Mouse (Mus musculus) thymus, postnatal 10 days (tissue): ENCODE results near the gene Vmn1r56.
"Not testable (repeated sequence)": the region's sequence is repeated elsewhere in the genome, so short reads cannot be mapped to it uniquely, and the experiment has no call there.

Experiments
- DNase-seq, 2 experiments: peaks; one replicate each; pipeline ENCODE4 v3.0.0; 2021; ENCODE audit warnings: low spot score in 2 of 2

The Vmn1r56 gene

DNA sequence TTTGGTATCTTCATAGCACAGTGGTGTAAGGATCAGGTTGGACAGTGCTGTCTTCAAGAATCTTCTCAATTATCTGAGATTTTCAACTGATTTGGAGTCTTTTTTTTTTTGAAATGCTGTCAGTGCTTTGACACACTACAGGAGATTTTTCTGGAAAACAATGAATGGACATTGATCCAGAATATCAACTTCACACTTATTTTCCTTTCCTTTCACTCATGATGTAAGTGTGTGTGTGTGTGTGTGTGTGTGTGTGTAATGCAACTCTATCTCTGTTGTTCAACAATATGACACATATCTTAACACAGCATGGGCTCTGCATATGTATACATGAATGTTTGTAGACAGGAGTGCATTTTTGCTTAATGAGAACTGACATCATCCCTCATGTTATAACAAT lies at the start of gene Vmn1r56:
Gene Vmn1r56, minus strand, starts transcription at position 101 of the 400 bp plus-strand sequence.
- not testable (repeated sequence) for DNase-seq

DNA sequence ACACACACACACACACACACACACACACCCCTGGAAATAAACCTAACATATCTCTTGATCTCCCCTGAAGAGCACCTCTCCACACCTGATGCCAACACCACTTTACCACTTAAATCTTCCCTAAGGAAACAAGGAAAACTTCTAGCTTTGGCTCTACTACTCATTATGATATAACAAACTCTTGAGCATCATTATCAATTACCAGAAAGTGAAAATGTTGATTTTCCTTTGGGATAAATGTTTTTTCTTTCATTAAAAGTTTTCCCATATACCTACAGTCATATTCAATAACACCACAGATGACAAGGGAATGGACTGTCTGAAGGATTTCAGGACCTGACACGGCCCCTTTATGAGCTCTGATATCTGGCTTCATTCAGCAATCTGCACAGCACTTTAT lies 21.6 kb upstream of the Vmn1r56 start, which contains the start of gene Vmn1r57:
Gene Vmn1r57, plus strand, starts transcription at position 301 of the 400 bp plus-strand sequence.
- DNase-seq: not testable (repeated sequence)

DNA sequence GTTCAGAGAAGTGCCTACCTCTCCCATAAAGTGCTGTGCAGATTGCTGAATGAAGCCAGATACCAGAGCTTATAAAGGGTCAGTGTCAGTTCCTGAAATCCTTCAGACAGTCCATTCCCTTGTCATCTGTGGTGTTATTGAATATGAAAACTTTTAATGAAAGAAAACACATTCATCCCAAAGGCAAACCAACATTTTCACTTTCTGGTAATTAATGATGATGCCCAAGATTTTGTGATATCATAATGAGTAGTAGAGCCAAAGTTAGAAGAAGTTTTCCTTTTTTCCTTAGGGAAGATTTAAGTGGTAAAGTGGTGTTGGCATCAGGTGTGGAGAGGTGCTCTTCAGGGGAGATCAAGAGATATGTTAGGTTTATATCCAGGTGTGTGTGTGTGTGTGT lies 47.0 kb downstream of the Vmn1r56 start, which contains the start of gene Vmn1r55:
Gene Vmn1r55, minus strand, starts transcription at position 101 of the 400 bp plus-strand sequence.
- not testable (repeated sequence) for DNase-seq
